Mouse (Mus musculus): Measurements from ENCODE around the gene Invs. TPM values are rescaled to one million over a fixed set of nuclear protein-coding genes. Genes with fewer than 3 reads are reported as not detected.

Invs gene
- 4.5 TPM in 2 replicates for polyA plus RNA-seq (2015; fragmentation: Nextera tagmentation; extraction: Ambion mirVana)

DNA sequence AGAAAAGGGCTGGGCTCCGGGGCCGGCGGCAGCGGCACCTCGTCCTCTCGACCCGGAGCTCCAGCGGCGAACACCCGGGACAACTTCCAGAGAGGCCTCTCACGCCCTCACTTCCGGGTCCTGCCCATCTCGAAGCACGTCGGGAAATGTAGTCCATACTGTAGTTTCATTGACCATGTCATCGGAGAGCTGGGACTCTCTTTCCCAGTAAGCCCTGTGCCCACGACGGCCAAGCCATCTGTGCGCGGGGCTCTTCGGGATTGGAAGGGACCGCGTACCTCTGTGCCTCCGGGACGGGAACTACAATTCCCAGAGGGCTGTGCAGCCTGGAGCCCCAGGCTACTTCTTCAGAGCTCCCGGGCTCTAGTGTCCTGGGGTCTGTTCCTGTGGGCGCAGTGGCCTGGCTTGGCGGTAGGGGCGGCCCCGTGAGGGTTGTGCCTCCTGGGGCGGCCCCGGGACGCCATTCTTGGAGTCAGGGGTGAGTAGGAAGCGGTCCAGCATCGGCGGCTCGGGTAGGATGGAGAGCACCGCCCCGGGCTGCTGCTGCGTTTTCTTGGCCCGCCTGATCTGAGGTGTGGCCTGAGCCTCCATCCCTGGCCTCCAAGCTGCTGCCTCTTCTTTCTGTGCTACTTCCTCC lies at the start of gene Invs, which contains the start of gene Erp44:
Gene Invs, plus strand, starts transcription at position 263 of the 637 bp plus-strand sequence.
Gene Erp44, minus strand, starts transcription at position 61 of the 637 bp plus-strand sequence.
- no peaks in the 10 kb centered on the region for H3K36me3 ChIP-seq
- H3K27me3 ChIP-seq (replicated peaks), result no peaks in the 10 kb centered on the region
- H3K9me3 ChIP-seq, result no peaks in the 10 kb centered on the region
- H3K27ac ChIP-seq (replicated peaks), result peak within 1 kb of the TSS; percentile 83
- under 1% methylated on average over 41 of the region's 41 CpGs for WGBS
- peak; percentile 99 for ATAC-seq (ENCODE audit: extremely low read depth, insufficient number of reproducible peaks, low FRiP score, low TSS enrichment)
- peak within 1 kb of the TSS; percentile 97 for H3K9ac ChIP-seq
- peak within 1 kb of the TSS; percentile 84 for H3K4me2 ChIP-seq
- H3K4me3 ChIP-seq, result peak within 1 kb of the TSS; percentile 99
- peaks cover 12% of the 10 kb centered on the region for H3K4me1 ChIP-seq

DNA sequence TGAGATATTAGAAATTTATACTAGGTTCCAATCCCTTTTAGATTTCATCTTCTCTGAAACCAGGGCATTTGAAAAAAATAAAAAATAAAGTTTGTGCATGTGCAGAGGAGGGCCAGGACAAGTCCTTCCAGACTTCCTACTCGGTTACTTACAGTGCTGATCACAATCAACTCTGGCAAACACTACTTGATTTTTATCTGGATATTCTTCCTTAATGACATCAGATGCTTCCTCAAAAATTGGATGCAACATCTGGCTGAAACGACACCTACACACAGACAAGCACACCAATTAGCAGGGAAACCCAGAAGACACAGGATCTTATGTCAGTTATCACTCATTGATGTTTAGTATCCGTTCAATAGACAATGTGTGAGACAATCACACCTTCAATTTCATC lies 42.8 kb upstream of the Invs start:
- H3K9me3 ChIP-seq, result no peaks in the 10 kb centered on the region
- H3K27me3 ChIP-seq (replicated peaks), result no peaks in the 10 kb centered on the region
- H3K9ac ChIP-seq, result no peak overlapping the region
- WGBS, result 83% methylated on average over 3 of the region's 3 CpGs
- peaks cover 21% of the 10 kb centered on the region for H3K36me3 ChIP-seq
- no peaks in the 10 kb centered on the region for H3K4me1 ChIP-seq
- H3K4me2 ChIP-seq, result no peak overlapping the region
- no peak overlapping the region for H3K4me3 ChIP-seq
- ATAC-seq (ENCODE audit: extremely low read depth, insufficient number of reproducible peaks, low FRiP score, low TSS enrichment), result no peak
- H3K27ac ChIP-seq (replicated peaks), result no peak overlapping the region

DNA sequence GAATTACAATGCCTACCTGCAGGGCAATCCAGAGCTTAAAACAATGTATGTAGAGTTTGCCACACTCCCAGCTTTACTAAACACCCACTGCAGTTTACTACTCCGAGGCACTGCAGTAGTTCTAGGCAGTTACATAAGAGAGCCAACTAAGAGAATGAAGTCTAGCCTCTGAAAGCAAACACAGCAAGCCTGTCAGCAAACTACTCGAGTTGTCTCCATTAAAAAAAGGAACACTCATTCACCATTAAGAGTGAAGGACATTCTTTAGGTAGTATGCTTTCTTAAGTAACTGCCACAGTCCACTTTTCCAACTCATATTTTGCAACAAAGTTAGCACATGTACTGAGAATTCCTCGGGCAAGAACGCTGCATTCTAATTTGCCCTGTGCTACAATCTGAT lies 40.5 kb upstream of the Invs start:
- Histone ChIP-seq H3K27me3 (replicated peaks) (no peaks in the 10 kb centered on the region), H3K27ac (replicated peaks) (no peak overlapping the region), H3K4me3 (no peak overlapping the region), H3K4me1 (no peaks in the 10 kb centered on the region), H3K36me3 (peaks cover 23% of the 10 kb centered on the region), H3K4me2 (no peak overlapping the region), H3K9ac (no peak overlapping the region), H3K9me3 (no peaks in the 10 kb centered on the region)
- no peak for ATAC-seq (ENCODE audit: extremely low read depth, insufficient number of reproducible peaks, low FRiP score, low TSS enrichment)
- WGBS, result 86% methylated on average over 4 of the region's 4 CpGs

DNA sequence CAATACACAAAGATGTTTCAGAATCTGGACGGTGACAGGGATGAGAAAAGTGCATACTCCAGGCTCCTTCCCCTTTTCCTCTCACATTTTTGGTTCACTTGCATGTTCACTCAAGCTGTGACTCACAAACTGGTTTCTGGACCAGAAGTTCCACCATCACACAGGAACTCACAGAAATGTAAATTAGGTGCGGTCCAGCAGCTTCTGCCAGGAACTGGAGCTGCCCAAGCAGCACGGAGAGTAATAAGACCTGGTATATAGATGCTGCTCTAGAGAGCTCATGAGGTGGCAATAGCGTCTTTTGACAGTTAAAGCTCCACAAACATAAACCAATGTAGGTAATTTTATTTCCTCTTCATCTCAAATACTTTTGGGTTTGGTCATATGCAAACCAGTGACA lies 37.1 kb upstream of the Invs start:
- Histone ChIP-seq H3K9ac (no peak overlapping the region), H3K4me3 (no peak overlapping the region), H3K4me2 (no peak overlapping the region), H3K27ac (replicated peaks) (no peak overlapping the region), H3K27me3 (replicated peaks) (no peaks in the 10 kb centered on the region), H3K9me3 (no peaks in the 10 kb centered on the region), H3K4me1 (0 out of 2 replicates have a peak, but pooled peaks cover 4% of the 10 kb centered on the region), H3K36me3 (peaks cover 2% of the 10 kb centered on the region; the same call in 1 of the 2 replicates)
- ATAC-seq (ENCODE audit: extremely low read depth, insufficient number of reproducible peaks, low FRiP score, low TSS enrichment), result no peak
- WGBS, result 92% methylated on average over 4 of the region's 4 CpGs

DNA sequence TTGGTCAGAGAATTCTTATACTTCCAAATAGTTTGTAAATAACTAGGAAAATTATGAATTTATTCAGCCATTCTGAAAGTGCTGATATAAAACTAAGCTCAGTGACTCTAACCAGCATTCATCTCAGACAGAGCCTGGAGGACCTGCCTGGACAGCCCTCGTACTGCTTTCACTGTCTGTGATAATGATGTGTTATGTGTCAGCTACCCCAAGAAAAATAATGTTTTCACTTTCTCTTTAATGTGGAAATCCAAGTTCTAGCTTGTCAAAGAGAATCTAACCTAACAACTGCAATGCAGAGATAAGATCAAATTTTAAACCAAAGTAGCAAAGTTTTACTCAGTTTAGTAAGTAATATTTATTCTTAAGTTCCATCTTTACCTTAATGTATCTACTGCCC lies 35.8 kb upstream of the Invs start:
- Histone ChIP-seq H3K9ac (no peak overlapping the region), H3K4me1 (0 out of 2 replicates have a peak, but pooled peaks cover 4% of the 10 kb centered on the region), H3K27ac (replicated peaks) (no peak overlapping the region), H3K4me2 (no peak overlapping the region), H3K36me3 (peaks cover 2% of the 10 kb centered on the region; the same call in 1 of the 2 replicates), H3K27me3 (replicated peaks) (no peaks in the 10 kb centered on the region), H3K9me3 (no peaks in the 10 kb centered on the region), H3K4me3 (no peak overlapping the region)
- 45% methylated on average over 1 of the region's 1 CpGs for WGBS
- no peak for ATAC-seq (ENCODE audit: extremely low read depth, insufficient number of reproducible peaks, low FRiP score, low TSS enrichment)

DNA sequence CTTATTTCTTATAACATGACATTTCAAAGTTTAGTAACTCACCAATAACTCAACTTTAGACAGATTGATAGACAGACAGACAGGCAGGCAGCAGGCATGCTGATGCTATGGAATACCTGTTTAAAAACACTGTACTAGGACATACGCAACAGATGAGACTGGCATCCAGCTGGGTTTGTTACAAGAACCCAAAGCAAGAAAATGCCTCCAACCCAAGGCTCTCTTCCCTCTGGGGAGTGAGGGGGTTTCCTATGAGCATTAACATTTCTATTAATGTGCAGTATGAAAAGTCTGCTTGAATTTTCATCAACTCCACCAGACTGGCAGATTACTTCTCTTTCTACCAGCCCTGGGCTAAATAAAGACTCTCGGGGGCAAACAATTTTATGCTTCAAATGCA lies 35.3 kb upstream of the Invs start:
- Histone ChIP-seq H3K9ac (no peak overlapping the region), H3K4me1 (0 out of 2 replicates have a peak, but pooled peaks cover 4% of the 10 kb centered on the region), H3K9me3 (no peaks in the 10 kb centered on the region), H3K27ac (replicated peaks) (no peak overlapping the region), H3K27me3 (replicated peaks) (no peaks in the 10 kb centered on the region), H3K36me3 (peaks cover 2% of the 10 kb centered on the region; the same call in 1 of the 2 replicates), H3K4me2 (no peak overlapping the region), H3K4me3 (no peak overlapping the region)
- 93% methylated on average over 2 of the region's 2 CpGs for WGBS
- no peak for ATAC-seq (ENCODE audit: extremely low read depth, insufficient number of reproducible peaks, low FRiP score, low TSS enrichment)

DNA sequence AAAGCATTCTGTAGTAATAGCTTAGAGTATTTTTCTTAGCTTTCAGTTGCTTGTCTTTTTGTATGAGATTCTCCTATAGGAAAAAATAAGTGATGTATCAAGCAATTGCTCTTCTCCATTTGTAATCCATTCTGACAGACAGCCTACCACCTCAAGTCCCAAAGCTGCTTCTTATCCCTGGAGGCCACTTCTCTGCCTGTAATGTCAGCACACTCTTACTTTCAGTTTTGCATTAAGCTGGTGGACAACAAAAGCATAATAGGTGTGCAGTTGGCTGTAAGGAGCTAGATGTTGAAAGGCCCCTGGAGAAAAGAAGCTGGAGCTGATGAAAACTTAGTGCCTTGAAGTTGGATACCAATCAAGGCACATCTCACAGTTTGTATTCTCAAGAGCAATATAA lies 26.3 kb upstream of the Invs start:
- Histone ChIP-seq H3K27me3 (replicated peaks) (no peaks in the 10 kb centered on the region), H3K4me2 (no peak overlapping the region), H3K27ac (replicated peaks) (no peak overlapping the region), H3K36me3 (no peaks in the 10 kb centered on the region), H3K4me1 (0 out of 2 replicates have a peak, but pooled peaks cover 6% of the 10 kb centered on the region), H3K9me3 (no peaks in the 10 kb centered on the region), H3K9ac (no peak overlapping the region), H3K4me3 (no peak overlapping the region)
- no peak for ATAC-seq (ENCODE audit: extremely low read depth, insufficient number of reproducible peaks, low FRiP score, low TSS enrichment)

DNA sequence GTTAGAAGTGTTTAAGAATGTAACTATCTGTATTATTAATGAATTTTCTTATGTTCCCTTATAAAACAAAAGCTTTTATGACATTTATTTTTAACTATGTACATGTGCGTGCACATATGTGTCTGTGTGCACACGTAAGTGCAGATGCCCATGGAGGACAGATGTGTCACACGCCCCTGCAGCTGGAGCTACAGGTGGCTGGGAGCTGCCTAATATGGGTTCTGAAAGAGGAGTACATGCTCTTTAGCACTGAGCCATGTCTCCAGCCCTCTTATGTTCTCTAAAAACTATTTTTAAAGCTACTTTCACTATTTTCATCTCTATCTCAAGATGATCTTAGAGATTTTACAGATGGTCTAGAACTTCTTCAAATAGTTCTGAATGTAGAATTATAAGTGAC lies 21.5 kb upstream of the Invs start:
- ATAC-seq (ENCODE audit: extremely low read depth, insufficient number of reproducible peaks, low FRiP score, low TSS enrichment), result no peak
- 0 out of 2 replicates have a peak, but pooled peaks cover 6% of the 10 kb centered on the region for H3K4me1 ChIP-seq
- no peaks in the 10 kb centered on the region for H3K36me3 ChIP-seq
- no peak overlapping the region for H3K27ac ChIP-seq (replicated peaks)
- H3K4me3 ChIP-seq, result no peak overlapping the region
- WGBS, result 86% methylated on average over 3 of the region's 3 CpGs
- no peaks in the 10 kb centered on the region for H3K27me3 ChIP-seq (replicated peaks)
- no peak overlapping the region for H3K4me2 ChIP-seq
- H3K9me3 ChIP-seq, result no peaks in the 10 kb centered on the region
- H3K9ac ChIP-seq, result no peak overlapping the region

DNA sequence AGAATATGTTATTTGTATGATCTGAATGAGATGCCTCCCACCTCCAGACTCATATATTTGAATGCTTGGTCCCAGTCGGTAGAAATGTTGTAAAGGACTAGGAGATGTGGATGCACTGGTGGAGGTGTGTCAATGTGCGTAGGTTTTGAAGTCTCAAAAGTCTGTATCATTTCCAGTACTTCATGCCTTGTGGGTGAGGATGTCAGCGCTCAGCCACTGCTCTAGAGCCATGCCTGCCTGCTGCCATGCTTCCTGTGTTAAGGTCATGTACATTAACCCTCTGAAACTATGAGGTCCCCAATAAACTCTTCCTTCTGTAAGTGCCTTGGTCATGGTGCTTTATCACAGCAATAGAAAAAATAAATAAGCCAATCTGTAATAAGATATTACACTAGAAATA lies 11.9 kb upstream of the Invs start:
- no peak overlapping the region for H3K9ac ChIP-seq
- H3K4me2 ChIP-seq, result no peak overlapping the region
- no peaks in the 10 kb centered on the region for H3K36me3 ChIP-seq
- H3K9me3 ChIP-seq, result no peaks in the 10 kb centered on the region
- ATAC-seq (ENCODE audit: extremely low read depth, insufficient number of reproducible peaks, low FRiP score, low TSS enrichment), result no peak
- H3K27me3 ChIP-seq (replicated peaks), result no peaks in the 10 kb centered on the region
- peaks cover 32% of the 10 kb centered on the region for H3K4me1 ChIP-seq
- H3K4me3 ChIP-seq, result no peak overlapping the region
- no peak overlapping the region for H3K27ac ChIP-seq (replicated peaks)
- 81% methylated on average over 3 of the region's 3 CpGs for WGBS

DNA sequence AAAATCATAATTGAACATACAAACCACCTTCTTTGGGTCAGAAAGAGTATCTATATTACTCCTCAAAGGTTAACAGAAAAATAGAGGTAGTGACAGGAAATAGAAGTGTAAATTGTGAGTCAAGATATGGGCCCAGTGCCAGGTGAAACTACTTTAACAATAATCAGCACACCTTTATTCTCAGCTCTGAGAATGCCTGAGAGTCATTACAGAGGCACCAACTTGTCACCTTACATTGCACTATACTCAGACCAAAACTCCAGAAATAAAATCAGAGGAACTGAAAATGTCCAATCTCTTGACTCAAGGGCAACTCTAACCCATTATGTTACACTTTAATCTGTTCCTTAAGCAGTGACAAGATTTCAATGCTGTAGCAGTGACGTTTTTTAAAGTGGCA lies 11.4 kb upstream of the Invs start:
- no peak overlapping the region for H3K9ac ChIP-seq
- no peak for ATAC-seq (ENCODE audit: extremely low read depth, insufficient number of reproducible peaks, low FRiP score, low TSS enrichment)
- no peaks in the 10 kb centered on the region for H3K9me3 ChIP-seq
- no peaks in the 10 kb centered on the region for H3K27me3 ChIP-seq (replicated peaks)
- no peak overlapping the region for H3K4me3 ChIP-seq
- WGBS, result 56% methylated on average over 1 of the region's 1 CpGs
- H3K4me2 ChIP-seq, result no peak overlapping the region
- peaks cover 33% of the 10 kb centered on the region for H3K4me1 ChIP-seq
- no peaks in the 10 kb centered on the region for H3K36me3 ChIP-seq
- H3K27ac ChIP-seq (replicated peaks), result no peak overlapping the region

DNA sequence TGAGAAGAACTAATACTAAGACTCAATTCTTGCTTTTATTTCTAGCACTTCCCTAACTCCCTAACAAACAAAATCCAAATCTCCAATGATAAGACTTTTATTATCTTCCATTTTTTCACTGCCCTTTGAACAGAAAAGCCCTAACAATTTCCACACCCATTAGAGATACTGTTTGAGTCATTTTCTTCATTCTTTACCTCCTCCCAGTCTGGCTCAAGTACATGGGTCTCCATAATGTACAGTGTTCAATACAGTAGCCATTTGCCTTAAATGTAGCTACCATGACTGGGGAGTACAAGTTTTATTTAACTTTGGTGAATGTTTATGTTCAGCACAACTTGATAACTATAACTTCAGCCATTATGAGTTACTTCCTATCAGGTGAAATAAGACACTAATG lies 9.0 kb upstream of the Invs start:
- no peak overlapping the region for H3K4me2 ChIP-seq
- H3K4me1 ChIP-seq, result peaks cover 24% of the 10 kb centered on the region
- no peak overlapping the region for H3K9ac ChIP-seq
- H3K36me3 ChIP-seq, result no peaks in the 10 kb centered on the region
- ATAC-seq (ENCODE audit: extremely low read depth, insufficient number of reproducible peaks, low FRiP score, low TSS enrichment), result no peak
- no peak overlapping the region for H3K27ac ChIP-seq (replicated peaks)
- no peaks in the 10 kb centered on the region for H3K27me3 ChIP-seq (replicated peaks)
- no peak overlapping the region for H3K4me3 ChIP-seq
- H3K9me3 ChIP-seq, result no peaks in the 10 kb centered on the region

DNA sequence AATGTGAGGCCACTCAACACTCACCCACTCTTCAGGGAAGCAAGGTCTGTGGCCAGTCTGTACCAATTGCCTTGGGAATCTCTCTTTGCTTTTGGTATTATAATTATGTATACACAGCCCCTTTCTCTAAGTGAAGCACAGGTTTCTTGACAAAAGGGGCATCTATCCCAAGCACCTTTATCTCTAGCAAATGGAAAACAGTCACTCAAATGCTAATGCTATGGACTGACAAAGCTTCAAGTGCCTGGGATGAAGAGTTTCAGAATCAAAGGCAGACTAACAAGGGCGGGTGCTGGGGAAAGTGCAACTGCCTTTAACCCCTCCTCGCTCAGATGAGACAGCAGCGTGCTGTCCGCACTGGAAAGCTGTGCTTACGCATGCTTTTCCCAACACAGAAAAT lies 7.7 kb upstream of the Invs start:
- Histone ChIP-seq H3K9me3 (no peaks in the 10 kb centered on the region), H3K27ac (replicated peaks) (no peak overlapping the region), H3K4me2 (peak overlapping the region; percentile 42), H3K27me3 (replicated peaks) (no peaks in the 10 kb centered on the region), H3K9ac (no peak overlapping the region), H3K36me3 (no peaks in the 10 kb centered on the region), H3K4me1 (peaks cover 16% of the 10 kb centered on the region), H3K4me3 (no peak overlapping the region)
- no peak for ATAC-seq (ENCODE audit: extremely low read depth, insufficient number of reproducible peaks, low FRiP score, low TSS enrichment)
- WGBS, result 35% methylated on average over 5 of the region's 5 CpGs

Measured in heart, embryonic 13.5 days (tissue).